Mouse (Mus musculus) macrophage (primary cell): Measurements from ENCODE around the gene Rps19bp1. TPM values are rescaled to one million over a fixed set of nuclear protein-coding genes. Genes with fewer than 3 reads are reported as not detected.

Experiments
- H3K27ac ChIP-seq: fragments of 350-480 bp; formaldehyde crosslinking; 2 replicates; pipeline ENCODE4 v1.9.0; 2021
- H3K36me3 ChIP-seq: fragments of 350-480 bp; formaldehyde crosslinking; 2 replicates; pipeline ENCODE4 v1.9.0; 2021; ENCODE audit errors: inconsistent target
- H3K4me3 ChIP-seq: fragments of 350-480 bp; formaldehyde crosslinking; 2 replicates; pipeline ENCODE4 v1.9.0; 2021; ENCODE audit errors: inconsistent target
- H3K79me2 ChIP-seq: fragments of 350-480 bp; formaldehyde crosslinking; 2 replicates; pipeline ENCODE4 v1.9.0; 2021; ENCODE audit errors: inconsistent target
- WGBS: methylation state at CpG from one replicate; pipeline ENCODE4 v1.1.7; 2026; ENCODE audit warnings: inconsistent platforms; ENCODE audit not compliant: missing documents; 5-methylcytosine and 5-hydroxymethylcytosine counted together
- polyA plus RNA-seq: library from polyadenylated mRNA; stranded (reverse); fragments of 250-400 nt; gene quantifications from 3 replicates; pipeline ENCODE4 v1.2.4, GENCODE M21; 2018; ENCODE audit warnings: inconsistent platforms
- total RNA-seq, 78 experiments: library from RNA; depleted of rRNA; stranded (reverse); fragments of 250-400 nt; gene quantifications; 1 replicate in 9 of 78; 2 replicates in 24 of 78; 3 replicates in 43 of 78; 4 replicates in 2 of 78; pipeline ENCODE4 v1.2.4; 2018; ENCODE audit warnings: inconsistent platforms in 56 of 78

The Rps19bp1 gene
- 10 to 100 TPM in 8 of 26 experiments, 1 to 10 TPM in 18; 1.8 to 18.5 (median 7.6) TPM for total RNA-seq (2018; cell fraction: chromatin; rRNA removed)
- total RNA-seq (2018; cell fraction: cytosol; rRNA removed), result 10 to 100 TPM; 24.2 to 45.7 (median 35.4) TPM
- 10 to 100 TPM in 14 of 26 experiments, 1 to 10 TPM in 12; 4.0 to 20.9 (median 10.4) TPM for total RNA-seq (2018; cell fraction: nucleus; rRNA removed)
- polyA plus RNA-seq, result 26.4 to 49.1 TPM (median 28.5 TPM) in 3 replicates

GRCm38 (mm10) chr15:80263610-80264575 lies at the start of gene Rps19bp1:
Rps19bp1 (minus strand) TSS chr15:80264315.
- 1% methylated on average over 66 of the region's 66 CpGs for WGBS
- Histone ChIP-seq H3K4me3 (peak within 1 kb of the TSS; percentile 84), H3K27ac (peak within 1 kb of the TSS; percentile 46), H3K79me2 (peaks cover 24% of the 10 kb centered on the region), H3K36me3 (no peaks in the 10 kb centered on the region)

- no peaks in the 10 kb centered on the region for H3K36me3 ChIP-seq
- H3K27ac ChIP-seq, result no peak overlapping the region
- H3K4me3 ChIP-seq, result no peak overlapping the region
- no peaks in the 10 kb centered on the region for H3K79me2 ChIP-seq
- 41% methylated on average over 8 of the region's 8 CpGs for WGBS
Observed at GRCm38 (mm10) chr15:80306146-80306545, 42.0 kb upstream of the Rps19bp1 start.

DNA sequence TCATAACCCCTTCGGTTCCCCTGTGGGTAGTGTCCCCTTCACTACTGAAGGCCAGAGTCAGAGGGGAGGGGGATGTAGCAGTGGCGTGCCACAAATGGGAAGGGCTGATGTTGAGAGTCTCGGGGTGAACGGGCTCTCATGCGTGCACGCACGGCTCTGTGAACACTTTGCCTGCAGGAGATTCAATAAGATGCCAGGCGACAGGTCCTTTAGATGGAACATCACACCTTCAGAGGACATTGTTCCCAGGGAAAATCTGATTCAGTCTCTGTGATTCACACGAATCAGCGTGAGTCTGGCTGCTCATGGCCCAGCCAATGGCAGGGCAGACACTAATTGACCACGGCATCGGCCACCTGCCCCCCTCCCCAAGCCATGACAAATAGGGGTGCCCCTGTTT lies 40.1 kb upstream of the Rps19bp1 start:
- no peaks in the 10 kb centered on the region for H3K79me2 ChIP-seq
- H3K27ac ChIP-seq, result no peak overlapping the region
- H3K36me3 ChIP-seq, result no peaks in the 10 kb centered on the region
- 90% methylated on average over 12 of the region's 12 CpGs for WGBS
- no peak overlapping the region for H3K4me3 ChIP-seq

DNA sequence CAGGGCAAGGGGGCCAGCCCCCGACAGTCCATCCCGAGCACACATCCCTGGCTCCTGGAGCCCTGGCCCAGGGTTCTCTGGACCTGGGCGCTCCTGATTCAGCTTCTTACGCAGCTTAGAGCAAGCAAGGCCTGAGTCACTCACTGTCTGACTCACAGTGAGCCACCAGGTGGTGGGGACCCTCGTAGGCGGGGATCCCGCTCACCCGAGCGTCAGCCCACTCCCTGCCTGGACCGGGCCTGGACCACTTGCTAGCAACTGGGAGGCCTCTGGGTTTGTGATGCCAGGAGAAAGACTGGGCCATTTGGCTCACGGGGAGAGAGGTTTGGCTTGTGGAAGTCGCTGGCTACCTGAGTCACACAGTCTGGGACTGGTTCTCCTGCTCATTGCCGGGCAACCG lies 39.7 kb upstream of the Rps19bp1 start:
- Histone ChIP-seq H3K79me2 (no peaks in the 10 kb centered on the region), H3K36me3 (no peaks in the 10 kb centered on the region), H3K27ac (no peak overlapping the region), H3K4me3 (no peak overlapping the region)
- WGBS, result 75% methylated on average over 14 of the region's 14 CpGs

DNA sequence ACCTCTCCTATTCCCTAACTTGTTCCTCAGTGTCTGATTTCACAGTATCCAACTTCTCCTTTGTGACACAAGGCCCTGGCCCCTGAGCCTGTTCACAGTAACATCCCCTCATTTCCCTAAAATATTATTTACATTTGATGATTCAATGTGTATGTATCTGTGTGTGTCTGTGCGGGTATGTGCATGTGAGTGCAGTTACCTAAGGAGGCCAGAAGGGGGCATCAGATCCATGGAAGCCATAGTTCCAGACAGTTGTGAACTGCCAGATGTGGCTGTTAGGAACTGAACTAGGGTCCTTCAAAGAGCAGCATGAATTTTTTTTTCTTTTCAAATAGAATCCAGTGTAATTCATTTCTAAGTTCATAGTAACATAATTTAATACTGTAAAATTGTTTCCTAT lies 33.0 kb upstream of the Rps19bp1 start:
- H3K79me2 ChIP-seq, result no peaks in the 10 kb centered on the region
- no peak overlapping the region for H3K27ac ChIP-seq
- H3K36me3 ChIP-seq, result no peaks in the 10 kb centered on the region
- WGBS, result 100% methylated on average over 1 of the region's 1 CpGs
- H3K4me3 ChIP-seq, result no peak overlapping the region

- no peaks in the 10 kb centered on the region for H3K36me3 ChIP-seq
- no peak overlapping the region for H3K27ac ChIP-seq
- no peak overlapping the region for H3K4me3 ChIP-seq
- 15% methylated on average over 10 of the region's 10 CpGs for WGBS
- H3K79me2 ChIP-seq, result no peaks in the 10 kb centered on the region
Observed at GRCm38 (mm10) chr15:80289436-80289835, 25.3 kb upstream of the Rps19bp1 start.

DNA sequence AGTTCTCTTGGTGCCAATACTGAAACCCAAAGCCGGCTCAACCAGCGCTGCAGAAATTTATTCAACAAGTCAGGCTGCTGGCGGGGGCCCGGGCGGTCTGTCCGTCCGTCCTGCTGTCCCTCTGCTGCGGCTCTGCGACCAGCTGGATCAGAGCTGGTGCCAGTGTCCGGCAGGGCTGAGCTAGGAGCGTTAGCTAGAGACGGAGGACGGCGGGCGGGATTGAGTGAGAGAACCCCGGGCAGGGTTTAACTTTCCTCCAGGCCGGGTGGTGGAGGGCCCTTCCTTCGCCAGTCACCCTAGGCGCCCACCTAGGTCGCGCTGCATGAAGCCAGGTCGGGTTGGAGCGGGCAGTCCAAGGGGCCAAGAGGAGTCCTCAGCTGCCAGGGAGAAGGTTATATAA lies 23.9 kb upstream of the Rps19bp1 start:
- no peaks in the 10 kb centered on the region for H3K36me3 ChIP-seq
- no peak overlapping the region for H3K27ac ChIP-seq
- 10% methylated on average over 23 of the region's 23 CpGs for WGBS
- no peak overlapping the region for H3K4me3 ChIP-seq
- no peaks in the 10 kb centered on the region for H3K79me2 ChIP-seq

GRCm38 (mm10) chr15:80286851-80287415 lies 22.8 kb upstream of the Rps19bp1 start, which contains the start of gene Cacna1i:
Cacna1i (plus strand) TSS chr15:80287238.
- Histone ChIP-seq H3K27ac (no peak within 1 kb of the TSS), H3K79me2 (no peaks in the 10 kb centered on the region), H3K36me3 (no peaks in the 10 kb centered on the region), H3K4me3 (no peak within 1 kb of the TSS)
- WGBS, result 2% methylated on average over 49 of the region's 50 CpGs

DNA sequence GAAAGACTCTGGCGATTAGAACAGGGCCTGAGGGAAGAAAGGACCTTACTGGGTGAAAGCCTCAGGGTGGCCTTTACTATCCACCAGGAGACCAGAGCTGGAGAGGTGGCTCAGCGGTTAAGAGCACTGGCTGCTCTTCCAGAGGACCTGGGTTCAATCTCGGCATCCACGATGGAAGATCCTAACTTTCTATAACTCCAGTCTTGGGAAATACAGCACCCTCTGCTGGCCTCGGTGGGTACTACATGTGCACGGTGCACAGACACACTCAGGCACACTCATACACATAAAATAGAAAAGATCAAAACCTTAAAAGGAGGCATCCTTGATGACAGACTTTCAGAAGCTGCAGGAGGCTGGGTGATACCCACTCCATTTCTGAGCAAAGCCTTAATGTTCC lies 16.5 kb upstream of the Rps19bp1 start:
- H3K79me2 ChIP-seq, result no peaks in the 10 kb centered on the region
- 23% methylated on average over 6 of the region's 6 CpGs for WGBS
- H3K27ac ChIP-seq, result no peak overlapping the region
- no peak overlapping the region for H3K4me3 ChIP-seq
- H3K36me3 ChIP-seq, result no peaks in the 10 kb centered on the region

- no peak overlapping the region for H3K4me3 ChIP-seq
Observed at GRCm38 (mm10) chr15:80279053-80279452, 14.9 kb upstream of the Rps19bp1 start.

GRCm38 (mm10) chr15:80278121-80278759 lies 14.1 kb upstream of the Rps19bp1 start:
- 67% methylated on average over 5 of the region's 5 CpGs for WGBS

More at GRCm38 (mm10) chr15:80279053-80279452, 14.9 kb upstream of the Rps19bp1 start:
- H3K27ac ChIP-seq, result no peak overlapping the region
- no peaks in the 10 kb centered on the region for H3K79me2 ChIP-seq
- WGBS, result 100% methylated on average over 1 of the region's 2 CpGs
- no peaks in the 10 kb centered on the region for H3K36me3 ChIP-seq

GRCm38 (mm10) chr15:80277625-80278024 lies 13.5 kb upstream of the Rps19bp1 start:
- Histone ChIP-seq H3K4me3 (no peak overlapping the region), H3K36me3 (no peaks in the 10 kb centered on the region), H3K27ac (no peak overlapping the region), H3K79me2 (no peaks in the 10 kb centered on the region)
- 12% methylated on average over 5 of the region's 6 CpGs for WGBS

More at GRCm38 (mm10) chr15:80278121-80278759, 14.1 kb upstream of the Rps19bp1 start:
- H3K79me2 ChIP-seq, result no peaks in the 10 kb centered on the region
- H3K36me3 ChIP-seq, result no peaks in the 10 kb centered on the region
- H3K4me3 ChIP-seq, result no peak overlapping the region
- no peak overlapping the region for H3K27ac ChIP-seq

- no peak overlapping the region for H3K4me3 ChIP-seq
- no peaks in the 10 kb centered on the region for H3K36me3 ChIP-seq
- WGBS, result 47% methylated on average over 9 of the region's 9 CpGs
- H3K79me2 ChIP-seq, result no peaks in the 10 kb centered on the region
- H3K27ac ChIP-seq, result no peak overlapping the region
Observed at GRCm38 (mm10) chr15:80277107-80277506, 13.0 kb upstream of the Rps19bp1 start.

DNA sequence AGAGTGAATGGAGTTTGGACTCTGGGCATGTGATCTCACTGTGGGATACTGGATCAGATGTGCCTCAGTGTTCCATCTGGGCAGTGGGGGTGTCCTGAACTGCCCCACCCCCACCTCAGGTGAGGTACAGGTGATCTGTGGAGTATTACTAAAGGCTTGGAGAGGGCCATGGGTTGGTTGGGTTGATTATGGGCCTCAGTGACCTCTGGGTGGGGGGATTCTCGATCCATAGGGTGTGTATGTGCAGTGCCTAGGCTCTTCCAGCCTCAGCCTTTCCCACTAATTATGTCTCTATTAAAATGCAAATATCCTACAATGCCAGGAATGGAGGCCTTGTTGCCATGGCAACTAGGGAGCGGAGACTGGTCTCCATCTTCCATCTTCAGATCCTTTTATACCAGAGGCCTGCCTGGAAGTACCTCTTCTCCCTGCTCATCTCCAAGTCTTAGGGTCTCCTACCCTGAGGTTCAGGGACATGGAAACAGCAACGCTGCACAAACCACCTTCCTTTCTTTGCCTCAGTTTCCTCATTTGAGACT lies 7.8 kb upstream of the Rps19bp1 start:
- 85% methylated on average over 3 of the region's 3 CpGs for WGBS
- H3K27ac ChIP-seq, result no peak overlapping the region
- no peaks in the 10 kb centered on the region for H3K36me3 ChIP-seq
- no peaks in the 10 kb centered on the region for H3K79me2 ChIP-seq
- H3K4me3 ChIP-seq, result no peak overlapping the region
